Mouse (Mus musculus) embryonic facial prominence, embryonic 15.5 days (tissue): ENCODE measurements around the gene Gm20532. TPM values are rescaled to one million over a fixed set of nuclear protein-coding genes. Genes with fewer than 3 reads are reported as not detected.

Experiments used
- ATAC-seq: fragments of 200-750 bp; cut with Nextera tagmentation; 2 replicates; pipeline ENCODE4 v1.8.0; 2017; ENCODE audit warnings: low read depth, moderate TSS enrichment; ENCODE audit not compliant: insufficient number of reproducible peaks, low FRiP score, low TSS enrichment
- H3K27ac ChIP-seq: fragments of 300-500 bp; sonication (generic); replicated peaks from 2 replicates; pipeline ENCODE4 v1.5.1; 2015; ENCODE audit warnings: mild to moderate bottlenecking, inconsistent platforms
- H3K27me3 ChIP-seq: fragments of 300-500 bp; sonication (generic); 2 replicates; pipeline ENCODE4 v1.6.1; 2015; ENCODE audit warnings: inconsistent platforms
- H3K36me3 ChIP-seq: fragments of 300-500 bp; sonication (generic); 2 replicates; pipeline ENCODE4 v1.6.1; 2015; ENCODE audit warnings: mild to moderate bottlenecking, inconsistent platforms
- H3K4me1 ChIP-seq: fragments of 300-500 bp; sonication (generic); 2 replicates; pipeline ENCODE4 v1.6.1; 2015; ENCODE audit warnings: inconsistent platforms
- H3K4me2 ChIP-seq: fragments of 300-500 bp; sonication (generic); replicated peaks from 2 replicates; pipeline ENCODE4 v1.6.1; 2015; ENCODE audit warnings: mild to moderate bottlenecking, inconsistent platforms
- H3K4me3 ChIP-seq: fragments of 300-500 bp; sonication (generic); replicated peaks from 2 replicates; pipeline ENCODE4 v1.5.1; 2015; ENCODE audit warnings: mild to moderate bottlenecking, inconsistent platforms
- H3K9ac ChIP-seq: fragments of 300-500 bp; sonication (generic); 2 replicates; pipeline ENCODE4 v1.6.1; 2015; ENCODE audit warnings: inconsistent platforms
- H3K9me3 ChIP-seq: fragments of 300-500 bp; sonication (generic); replicated peaks from 2 replicates; pipeline ENCODE4 v1.6.1; 2016; ENCODE audit warnings: inconsistent platforms
- WGBS: fragments of 180-500 bp; shearing (Covaris S2); methylation state at CpG from one replicate; pipeline ENCODE4 v1.1.7; 2015; 5-methylcytosine and 5-hydroxymethylcytosine counted together
- polyA plus RNA-seq: library from polyadenylated mRNA; unstranded; fragments of >200 nt; fragmentation: Nextera tagmentation; extraction: Ambion mirVana; gene quantifications from 2 replicates; pipeline ENCODE4 v1.2.1, GENCODE M21; 2015

Gm20532 gene
- polyA plus RNA-seq, 1 experiment from 2014 or later, result not detected

GRCm38 (mm10) chr2:26595725-26596435 lies 9.4 kb downstream of the Gm20532 start:
- no peak for ATAC-seq

GRCm38 (mm10) chr2:26596898-26597297 lies 10.5 kb downstream of the Gm20532 start:
- peaks cover 8% of the 10 kb centered on the region; the same call in 1 of the 2 replicates for H3K4me1 ChIP-seq
- WGBS, result 94% methylated on average over 3 of the region's 3 CpGs
- no peaks in the 10 kb centered on the region for H3K27me3 ChIP-seq
- no peak for ATAC-seq
- peaks cover 33% of the 10 kb centered on the region; the same call in 1 of the 2 replicates for H3K36me3 ChIP-seq
- H3K4me3 ChIP-seq, result no peak overlapping the region
- no peak overlapping the region for H3K9ac ChIP-seq
- no peak overlapping the region for H3K27ac ChIP-seq
- H3K4me2 ChIP-seq, result no peak overlapping the region
- no peaks in the 10 kb centered on the region for H3K9me3 ChIP-seq

More at GRCm38 (mm10) chr2:26595725-26596435, 9.4 kb downstream of the Gm20532 start:
- peaks cover 12% of the 10 kb centered on the region for H3K4me1 ChIP-seq
- H3K4me3 ChIP-seq, result no peak overlapping the region
- H3K4me2 ChIP-seq, result no peak overlapping the region
- no peaks in the 10 kb centered on the region for H3K27me3 ChIP-seq
- WGBS, result 82% methylated on average over 11 of the region's 11 CpGs
- no peak overlapping the region for H3K9ac ChIP-seq
- peaks cover 34% of the 10 kb centered on the region; the same call in 1 of the 2 replicates for H3K36me3 ChIP-seq
- H3K9me3 ChIP-seq, result no peaks in the 10 kb centered on the region
- H3K27ac ChIP-seq, result no peak overlapping the region

GRCm38 (mm10) chr2:26597810-26598209 lies 11.4 kb downstream of the Gm20532 start:
- Histone ChIP-seq H3K9ac (no peak overlapping the region), H3K4me2 (no peak overlapping the region), H3K36me3 (peaks cover 29% of the 10 kb centered on the region; the same call in 1 of the 2 replicates), H3K27me3 (no peaks in the 10 kb centered on the region), H3K4me1 (peaks cover 12% of the 10 kb centered on the region), H3K9me3 (no peaks in the 10 kb centered on the region), H3K4me3 (no peak overlapping the region), H3K27ac (no peak overlapping the region)
- WGBS, result 90% methylated on average over 2 of the region's 2 CpGs
- no peak for ATAC-seq

GRCm38 (mm10) chr2:26598462-26598861 lies 12.0 kb downstream of the Gm20532 start:
- no peak overlapping the region for H3K4me3 ChIP-seq
- no peaks in the 10 kb centered on the region for H3K27me3 ChIP-seq
- no peaks in the 10 kb centered on the region for H3K9me3 ChIP-seq
- ATAC-seq, result no peak
- WGBS, result 38% methylated on average over 3 of the region's 3 CpGs
- peaks cover 19% of the 10 kb centered on the region for H3K4me1 ChIP-seq
- no peak overlapping the region for H3K27ac ChIP-seq
- H3K9ac ChIP-seq, result no peak overlapping the region
- H3K36me3 ChIP-seq, result peaks cover 23% of the 10 kb centered on the region; the same call in 1 of the 2 replicates
- no peak overlapping the region for H3K4me2 ChIP-seq

GRCm38 (mm10) chr2:26599965-26600364 lies 13.5 kb downstream of the Gm20532 start:
- WGBS, result 86% methylated on average over 4 of the region's 4 CpGs
- no peak overlapping the region for H3K9ac ChIP-seq
- no peak overlapping the region for H3K4me2 ChIP-seq
- no peak overlapping the region for H3K27ac ChIP-seq
- H3K4me1 ChIP-seq, result peaks cover 26% of the 10 kb centered on the region
- no peak overlapping the region for H3K4me3 ChIP-seq
- H3K27me3 ChIP-seq, result no peaks in the 10 kb centered on the region
- no peaks in the 10 kb centered on the region for H3K9me3 ChIP-seq
- H3K36me3 ChIP-seq, result 0 out of 2 replicates have a peak, but pooled peaks cover 10% of the 10 kb centered on the region
- ATAC-seq, result no peak

- no peak overlapping the region for H3K4me2 ChIP-seq
- no peak for ATAC-seq
- 84% methylated on average over 2 of the region's 2 CpGs for WGBS
Measured at GRCm38 (mm10) chr2:26600664-26601063, 14.2 kb downstream of the Gm20532 start.

GRCm38 (mm10) chr2:26601595-26601994 lies 15.2 kb downstream of the Gm20532 start:
- WGBS, result 88% methylated on average over 1 of the region's 1 CpGs
- Histone ChIP-seq H3K4me1 (peaks cover 33% of the 10 kb centered on the region), H3K36me3 (no peaks in the 10 kb centered on the region), H3K27me3 (no peaks in the 10 kb centered on the region), H3K4me3 (no peak overlapping the region), H3K27ac (no peak overlapping the region), H3K9ac (no peak overlapping the region), H3K4me2 (no peak overlapping the region), H3K9me3 (no peaks in the 10 kb centered on the region)
- no peak for ATAC-seq

More at GRCm38 (mm10) chr2:26600664-26601063, 14.2 kb downstream of the Gm20532 start:
- Histone ChIP-seq H3K9me3 (no peaks in the 10 kb centered on the region), H3K4me1 (peaks cover 26% of the 10 kb centered on the region), H3K36me3 (0 out of 2 replicates have a peak, but pooled peaks cover 7% of the 10 kb centered on the region), H3K9ac (no peak overlapping the region), H3K27me3 (no peaks in the 10 kb centered on the region), H3K4me3 (no peak overlapping the region), H3K27ac (no peak overlapping the region)

- no peak overlapping the region for H3K27ac ChIP-seq
- peak overlapping the region; percentile 82 for H3K4me2 ChIP-seq
- no peak overlapping the region for H3K9ac ChIP-seq
- ATAC-seq, result no peak
- H3K27me3 ChIP-seq, result no peaks in the 10 kb centered on the region
- peaks cover 43% of the 10 kb centered on the region for H3K4me1 ChIP-seq
- 86% methylated on average over 5 of the region's 5 CpGs for WGBS
- H3K36me3 ChIP-seq, result no peaks in the 10 kb centered on the region
- H3K4me3 ChIP-seq, result peak overlapping the region; percentile 63
- H3K9me3 ChIP-seq, result no peaks in the 10 kb centered on the region
Measured at GRCm38 (mm10) chr2:26602631-26603030, 16.2 kb downstream of the Gm20532 start.

GRCm38 (mm10) chr2:26603159-26603558 lies 16.7 kb downstream of the Gm20532 start:
- Histone ChIP-seq H3K27ac (peak overlapping the region; percentile 84), H3K36me3 (no peaks in the 10 kb centered on the region), H3K4me2 (peak overlapping the region; percentile 82), H3K4me1 (peaks cover 44% of the 10 kb centered on the region), H3K27me3 (no peaks in the 10 kb centered on the region), H3K9ac (peak overlapping the region; percentile 59), H3K4me3 (peak overlapping the region; percentile 63), H3K9me3 (no peaks in the 10 kb centered on the region)
- WGBS, result 18% methylated on average over 6 of the region's 6 CpGs
- no peak for ATAC-seq

- Histone ChIP-seq H3K9me3 (no peaks in the 10 kb centered on the region), H3K4me1 (peaks cover 38% of the 10 kb centered on the region), H3K27me3 (no peaks in the 10 kb centered on the region), H3K27ac (peak within 1 kb of the TSS; percentile 84), H3K4me2 (peak within 1 kb of the TSS; percentile 82), H3K36me3 (no peaks in the 10 kb centered on the region), H3K4me3 (peak within 1 kb of the TSS; percentile 63), H3K9ac (peak within 1 kb of the TSS; percentile 59)
- ATAC-seq, result peak; percentile 82
- under 1% methylated on average over 96 of the region's 103 CpGs for WGBS
Measured at GRCm38 (mm10) chr2:26603720-26604671, 17.6 kb downstream of the Gm20532 start, which contains the start of gene Agpat2. Gene Agpat2 (minus strand): TSS chr2:26604417.

GRCm38 (mm10) chr2:26605331-26605730 lies 18.9 kb downstream of the Gm20532 start:
- H3K4me3 ChIP-seq, result no peak overlapping the region
- H3K27me3 ChIP-seq, result no peaks in the 10 kb centered on the region
- WGBS, result 87% methylated on average over 8 of the region's 8 CpGs
- no peak overlapping the region for H3K9ac ChIP-seq
- no peak for ATAC-seq
- no peak overlapping the region for H3K4me2 ChIP-seq
- H3K27ac ChIP-seq, result no peak overlapping the region
- peaks cover 36% of the 10 kb centered on the region for H3K4me1 ChIP-seq
- H3K9me3 ChIP-seq, result no peaks in the 10 kb centered on the region
- H3K36me3 ChIP-seq, result no peaks in the 10 kb centered on the region
